Mouse (Mus musculus) ES-E14 (cell line): ENCODE data around the gene Pcdh15.

ENCODE experiments used
- CHD2 ChIP-seq: IDR thresholded peaks from 2 replicates; pipeline ENCODE4 v1.6.1; 2014; ENCODE audit warnings: mild to moderate bottlenecking, low read depth, low read length, inconsistent platforms
- HCFC1 ChIP-seq: IDR thresholded peaks from 2 replicates; pipeline ENCODE4 v1.6.1; 2012; ENCODE audit warnings: low read length, inconsistent platforms, borderline replicate concordance; ENCODE audit not compliant: insufficient read depth
- ZC3H11A ChIP-seq: IDR thresholded peaks from 2 replicates; pipeline ENCODE4 v1.6.1; 2012; ENCODE audit warnings: low read depth, mild to moderate bottlenecking, inconsistent platforms, low read length, borderline replicate concordance
- ZNF384 ChIP-seq: IDR thresholded peaks from 2 replicates; pipeline ENCODE4 v1.6.1; 2012; ENCODE audit warnings: low read depth, low read length, inconsistent platforms

DNA sequence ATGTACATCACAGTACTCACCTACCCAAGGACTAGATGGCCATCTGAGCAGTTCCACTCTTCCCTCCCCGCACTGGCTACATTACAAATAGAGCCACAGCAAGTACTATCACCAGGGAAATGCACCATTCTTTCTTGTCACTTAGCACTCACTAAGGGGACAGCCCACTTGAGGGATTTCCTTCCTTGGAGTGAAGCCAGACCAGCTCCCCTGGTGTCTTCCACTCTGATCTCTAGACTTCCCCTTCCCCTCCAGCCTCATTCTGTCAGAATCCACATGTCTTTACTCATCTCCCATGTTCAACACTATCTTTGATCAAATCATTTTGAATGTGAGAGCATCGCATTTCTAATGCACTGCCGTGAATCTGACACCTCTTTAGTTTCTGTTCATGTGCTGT, 1413.2 kb downstream of the Pcdh15 start:
- no peak for TF ChIP-seq ZNF384
- TF ChIP-seq CHD2, result no peak
- no peak for TF ChIP-seq ZC3H11A
- TF ChIP-seq HCFC1, result no peak
